Mouse (Mus musculus) midbrain, embryonic 16.5 days (tissue): ENCODE data around the gene Iqch. TPM values are rescaled to one million over a fixed set of nuclear protein-coding genes. Genes with fewer than 3 reads are reported as not detected.

Experiments
- ATAC-seq: fragments of 200-750 bp; cut with Nextera tagmentation; 2 replicates; pipeline ENCODE4 v1.8.0; 2017; ENCODE audit warnings: moderate TSS enrichment
- H3K27ac ChIP-seq: fragments of 300-500 bp; sonication (generic); 2 replicates; pipeline ENCODE4 v1.5.1; 2014; ENCODE audit warnings: mild to moderate bottlenecking, low read length, mixed read lengths
- H3K27me3 ChIP-seq: fragments of 300-500 bp; sonication (generic); 2 replicates; pipeline ENCODE4 v1.6.1; 2014; ENCODE audit warnings: low read depth, low read length, mixed read lengths; ENCODE audit not compliant: control insufficient read depth, insufficient read depth
- H3K36me3 ChIP-seq: fragments of 300-500 bp; sonication (generic); 2 replicates; pipeline ENCODE4 v1.6.1; 2014; ENCODE audit warnings: mild to moderate bottlenecking, low read length, moderate library complexity, mixed read lengths; ENCODE audit not compliant: control insufficient read depth, insufficient read depth
- H3K4me1 ChIP-seq: fragments of 300-500 bp; sonication (generic); 2 replicates; pipeline ENCODE4 v1.6.1; 2014; ENCODE audit warnings: mild to moderate bottlenecking, low read length, mixed read lengths; ENCODE audit not compliant: control insufficient read depth, insufficient read depth
- H3K4me2 ChIP-seq: fragments of 300-500 bp; sonication (generic); 2 replicates; pipeline ENCODE4 v1.6.1; 2014; ENCODE audit warnings: mild to moderate bottlenecking, low read length, mixed read lengths
- H3K4me3 ChIP-seq: fragments of 300-500 bp; sonication (generic); 2 replicates; pipeline ENCODE4 v1.5.1; 2014; ENCODE audit warnings: low read depth, mild to moderate bottlenecking, low read length, moderate library complexity, mixed read lengths
- H3K9ac ChIP-seq: fragments of 300-500 bp; sonication (generic); 2 replicates; pipeline ENCODE4 v1.6.1; 2014; ENCODE audit warnings: low read depth, low read length, mixed read lengths
- H3K9me3 ChIP-seq: fragments of 300-500 bp; sonication (generic); replicated peaks from 2 replicates; pipeline ENCODE4 v1.6.1; 2014; ENCODE audit warnings: mild to moderate bottlenecking, low read length, mixed read lengths; ENCODE audit not compliant: control insufficient read depth, poor library complexity, severe bottlenecking
- WGBS: fragments of 180-500 bp; shearing (Covaris S2); extraction: QIAGEN DNeasy Blood & Tissue Kit; methylation state at CpG from one replicate; pipeline ENCODE4 v1.1.7; 2014; 5-methylcytosine and 5-hydroxymethylcytosine counted together
- polyA plus RNA-seq: library from polyadenylated mRNA; unstranded; fragments of >200 nt; fragmentation: Nextera tagmentation; extraction: Ambion mirVana; gene quantifications from 2 replicates; pipeline ENCODE4 v1.2.1, GENCODE M21; 2015

The Iqch gene
- polyA plus RNA-seq, 1 experiment from 2014 or later = 0.15 TPM

DNA sequence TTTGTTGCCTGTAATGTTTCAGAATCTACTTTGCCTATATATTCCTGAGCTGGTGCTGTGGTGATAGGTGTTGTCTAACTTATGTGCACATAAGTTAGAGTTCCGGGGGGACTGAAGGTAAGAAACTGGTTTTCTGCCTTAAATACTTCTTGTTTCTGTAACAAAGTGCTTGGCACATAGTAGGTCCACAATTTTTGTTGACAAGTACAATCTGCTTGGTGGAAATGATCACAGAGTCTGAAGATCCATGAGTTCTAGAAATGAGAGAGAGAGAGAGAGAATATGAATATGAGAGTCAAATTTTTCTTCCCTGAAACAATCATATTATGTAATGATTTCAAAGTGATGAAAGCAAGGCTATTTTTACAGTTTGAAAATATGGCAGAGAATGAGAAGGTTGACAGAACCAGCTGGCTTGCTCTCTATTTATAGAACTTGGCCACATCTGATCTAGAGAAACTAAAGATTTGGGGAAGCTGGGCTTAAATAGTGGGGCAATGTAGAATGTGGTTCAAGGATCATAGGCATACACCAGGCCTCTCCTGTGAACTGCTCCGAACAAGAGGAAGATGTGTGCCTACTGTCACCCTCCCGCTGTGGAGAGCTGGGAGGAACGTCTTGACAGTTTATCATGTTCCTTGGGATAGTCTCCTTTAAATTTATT, 39.8 kb upstream of the Iqch start:
- Histone ChIP-seq H3K36me3 (peaks cover 8% of the 10 kb centered on the region; the same call in 1 of the 2 replicates), H3K4me2 (no peak overlapping the region), H3K27me3 (no peaks in the 10 kb centered on the region), H3K9me3 (no peaks in the 10 kb centered on the region), H3K4me1 (no peaks in the 10 kb centered on the region), H3K27ac (no peak overlapping the region), H3K4me3 (no peak overlapping the region), H3K9ac (no peak overlapping the region)
- no peak for ATAC-seq
- WGBS = 89% methylated on average over 4 of the region's 4 CpGs

DNA sequence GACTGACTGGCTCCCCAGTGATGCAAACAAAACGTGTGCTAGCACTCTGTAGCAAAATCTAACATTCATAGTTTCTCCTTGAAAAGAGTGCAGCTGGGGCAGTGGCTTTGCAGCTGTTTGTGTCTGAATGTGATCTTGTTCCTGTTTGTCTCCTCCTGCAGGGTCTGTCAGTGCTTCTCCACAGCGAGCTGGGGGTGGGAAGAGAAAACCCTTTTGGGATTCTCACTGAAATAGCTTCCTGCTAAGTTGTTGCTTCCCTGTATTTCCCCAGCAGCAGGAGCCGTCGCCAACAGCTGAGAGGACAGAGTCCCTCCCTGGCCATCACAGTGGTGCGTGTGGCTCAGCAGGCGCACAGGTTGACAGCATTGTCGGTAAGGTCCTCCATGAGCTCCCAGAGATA, 33.8 kb upstream of the Iqch start:
- no peaks in the 10 kb centered on the region for H3K9me3 ChIP-seq
- no peak overlapping the region for H3K27ac ChIP-seq
- no peak overlapping the region for H3K4me3 ChIP-seq
- H3K4me1 ChIP-seq = 0 out of 2 replicates have a peak, but pooled peaks cover 5% of the 10 kb centered on the region
- no peak overlapping the region for H3K4me2 ChIP-seq
- no peaks in the 10 kb centered on the region for H3K27me3 ChIP-seq
- no peak overlapping the region for H3K9ac ChIP-seq
- ATAC-seq = no peak
- H3K36me3 ChIP-seq = peaks cover 7% of the 10 kb centered on the region; the same call in 1 of the 2 replicates
- WGBS = 75% methylated on average over 7 of the region's 7 CpGs

DNA sequence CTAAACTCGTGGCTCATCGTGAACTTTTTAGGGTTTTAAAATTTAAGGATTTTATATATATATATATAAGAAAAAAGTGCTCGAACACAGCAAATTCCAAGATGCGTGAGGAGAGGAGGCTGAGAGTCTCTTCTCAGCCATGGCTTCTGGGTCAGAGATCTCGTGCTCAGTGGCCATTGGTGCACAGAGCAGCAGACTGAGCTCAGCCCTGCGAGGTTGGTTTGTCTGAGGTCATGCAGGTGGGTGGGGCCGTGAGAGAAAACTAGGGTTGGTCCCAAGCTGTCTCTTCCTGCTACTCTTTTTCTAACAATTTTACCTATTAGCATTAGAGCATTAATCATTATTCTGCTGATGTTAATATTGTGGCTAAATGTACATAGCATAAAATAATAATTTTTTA, 31.0 kb upstream of the Iqch start:
- no peak for ATAC-seq
- H3K27me3 ChIP-seq = no peaks in the 10 kb centered on the region
- 0 out of 2 replicates have a peak, but pooled peaks cover 5% of the 10 kb centered on the region for H3K4me1 ChIP-seq
- H3K4me2 ChIP-seq = no peak overlapping the region
- H3K9me3 ChIP-seq = no peaks in the 10 kb centered on the region
- H3K9ac ChIP-seq = no peak overlapping the region
- 51% methylated on average over 7 of the region's 7 CpGs for WGBS
- H3K36me3 ChIP-seq = peaks cover 8% of the 10 kb centered on the region
- H3K4me3 ChIP-seq = no peak overlapping the region
- H3K27ac ChIP-seq = no peak overlapping the region

DNA sequence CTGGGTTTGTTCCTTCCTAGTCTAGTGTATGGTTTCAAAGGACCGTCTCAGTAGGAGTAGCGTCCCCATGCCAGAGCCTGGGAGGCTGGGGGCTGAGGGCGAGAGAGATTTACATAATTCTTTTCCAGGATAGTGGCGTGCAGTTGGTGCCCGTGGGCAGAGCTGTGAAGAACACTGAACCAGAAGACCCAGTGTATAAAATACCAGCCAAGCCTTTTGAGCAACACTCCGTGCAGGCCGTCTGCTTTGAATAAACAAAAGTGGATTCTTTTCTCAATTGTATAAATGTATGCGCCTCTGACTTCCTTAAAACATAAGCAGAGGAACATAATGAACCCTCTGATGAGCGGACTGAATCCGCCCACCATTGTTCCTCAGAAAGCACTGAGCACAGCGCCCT, 30.6 kb upstream of the Iqch start:
- H3K9ac ChIP-seq = no peak overlapping the region
- H3K9me3 ChIP-seq = no peaks in the 10 kb centered on the region
- H3K36me3 ChIP-seq = peaks cover 8% of the 10 kb centered on the region
- no peak overlapping the region for H3K27ac ChIP-seq
- H3K27me3 ChIP-seq = no peaks in the 10 kb centered on the region
- H3K4me1 ChIP-seq = 0 out of 2 replicates have a peak, but pooled peaks cover 5% of the 10 kb centered on the region
- ATAC-seq = no peak
- WGBS = 17% methylated on average over 11 of the region's 11 CpGs
- H3K4me3 ChIP-seq = no peak overlapping the region
- H3K4me2 ChIP-seq = 0 out of 2 replicates have a peak overlapping the region, but pooled peaks have one; percentile 21

DNA sequence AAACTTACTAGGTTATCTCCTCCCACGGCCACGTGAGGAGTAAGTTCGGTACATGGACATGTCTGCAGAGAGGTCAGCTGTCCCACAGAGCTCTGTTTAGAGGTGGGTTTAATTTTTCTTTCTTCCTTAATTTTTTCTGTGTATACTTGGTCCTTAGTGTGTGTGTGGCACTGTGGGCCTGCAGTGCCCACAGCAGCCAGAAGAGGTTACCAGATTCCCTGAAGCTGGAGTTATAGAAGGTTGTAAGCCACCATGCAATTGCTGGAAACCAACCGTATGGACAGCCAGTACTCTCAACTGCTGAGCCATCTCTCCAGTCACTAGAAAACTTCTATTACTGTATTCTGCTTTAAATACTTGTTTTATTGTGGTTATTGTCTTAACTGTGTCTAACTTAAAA, 29.8 kb upstream of the Iqch start:
- whole genome bisulfite sequencing = 79% methylated on average over 4 of the region's 4 CpGs
- H3K27me3 ChIP-seq = no peaks in the 10 kb centered on the region
- H3K4me3 ChIP-seq = no peak overlapping the region
- H3K36me3 ChIP-seq = peaks cover 11% of the 10 kb centered on the region
- no peak overlapping the region for H3K4me2 ChIP-seq
- no peak for ATAC-seq
- no peak overlapping the region for H3K27ac ChIP-seq
- no peak overlapping the region for H3K9ac ChIP-seq
- H3K4me1 ChIP-seq = 0 out of 2 replicates have a peak, but pooled peaks cover 5% of the 10 kb centered on the region
- H3K9me3 ChIP-seq = no peaks in the 10 kb centered on the region

DNA sequence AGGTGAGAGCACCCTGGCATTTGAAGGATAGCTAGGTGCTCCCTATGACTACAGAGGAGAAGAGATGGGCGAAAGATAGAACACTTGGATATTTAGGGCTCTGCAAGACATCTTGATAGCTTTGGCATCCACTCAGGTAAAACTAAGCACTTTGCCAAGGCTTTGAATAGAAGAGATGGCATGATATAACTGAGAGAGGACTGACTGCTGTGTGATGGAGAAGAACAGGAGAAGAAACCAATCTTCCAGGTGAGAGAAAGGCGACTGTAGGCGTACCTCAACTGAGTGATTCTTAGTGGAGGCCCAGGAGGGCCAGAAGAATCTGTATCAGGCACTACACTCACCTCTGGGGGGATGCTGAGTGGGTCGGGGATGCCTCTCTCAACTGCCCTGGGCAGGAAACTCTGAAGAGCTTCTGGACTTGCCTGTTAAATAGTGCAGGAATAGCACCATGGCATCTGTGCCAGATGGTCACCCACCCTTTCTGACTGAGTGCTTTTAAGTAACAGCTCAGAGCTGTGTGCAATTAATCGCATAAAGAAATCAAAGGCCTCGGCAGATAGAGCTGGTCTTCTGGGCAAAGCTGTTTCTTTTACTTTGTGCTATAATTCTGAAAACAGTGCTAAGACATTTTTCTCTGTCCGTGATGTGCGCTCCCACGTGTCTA, 22.9 kb upstream of the Iqch start:
- ATAC-seq = no peak
- WGBS = 91% methylated on average over 9 of the region's 9 CpGs
- H3K4me3 ChIP-seq = no peak overlapping the region
- no peak overlapping the region for H3K9ac ChIP-seq
- H3K36me3 ChIP-seq = peaks cover 10% of the 10 kb centered on the region
- H3K9me3 ChIP-seq = no peaks in the 10 kb centered on the region
- H3K4me1 ChIP-seq = no peaks in the 10 kb centered on the region
- no peaks in the 10 kb centered on the region for H3K27me3 ChIP-seq
- no peak overlapping the region for H3K4me2 ChIP-seq
- no peak overlapping the region for H3K27ac ChIP-seq

DNA sequence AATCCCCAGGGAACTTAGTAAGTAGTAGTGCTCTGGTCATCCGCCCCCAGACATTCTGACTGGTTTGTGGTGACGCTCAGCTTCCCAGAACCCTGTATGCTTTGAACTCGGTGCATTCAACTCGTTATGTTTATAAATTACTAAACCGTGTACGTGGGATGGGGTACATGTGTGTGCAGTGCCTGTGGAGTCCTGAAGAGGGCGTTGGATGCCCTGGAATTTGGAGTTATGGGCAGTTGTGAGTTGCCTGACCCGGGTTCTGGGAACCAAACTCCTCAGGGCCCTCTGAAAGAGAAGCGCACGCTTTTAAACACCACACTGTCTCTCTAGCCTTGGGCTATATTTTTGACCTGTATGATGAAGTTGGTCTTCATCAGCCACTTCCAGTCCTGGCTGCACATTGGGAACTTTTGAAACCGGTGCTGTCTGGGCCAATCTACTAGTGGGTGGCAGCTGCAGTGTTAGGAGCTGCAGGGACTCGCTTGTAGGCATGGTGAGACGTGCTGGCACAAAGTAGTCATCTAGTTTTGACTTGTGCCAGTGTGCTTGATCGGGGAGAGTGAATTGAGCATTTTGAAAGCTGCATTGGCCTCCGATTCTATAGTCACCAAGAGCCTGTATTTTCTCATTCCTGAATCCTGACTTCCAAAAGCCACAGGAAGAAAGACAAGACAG, 21.7 kb upstream of the Iqch start:
- no peak overlapping the region for H3K4me3 ChIP-seq
- H3K9ac ChIP-seq = no peak overlapping the region
- 75% methylated on average over 15 of the region's 15 CpGs for WGBS
- H3K36me3 ChIP-seq = peaks cover 4% of the 10 kb centered on the region; the same call in 1 of the 2 replicates
- no peaks in the 10 kb centered on the region for H3K4me1 ChIP-seq
- ATAC-seq = no peak
- no peak overlapping the region for H3K4me2 ChIP-seq
- no peaks in the 10 kb centered on the region for H3K9me3 ChIP-seq
- H3K27ac ChIP-seq = no peak overlapping the region
- no peaks in the 10 kb centered on the region for H3K27me3 ChIP-seq

DNA sequence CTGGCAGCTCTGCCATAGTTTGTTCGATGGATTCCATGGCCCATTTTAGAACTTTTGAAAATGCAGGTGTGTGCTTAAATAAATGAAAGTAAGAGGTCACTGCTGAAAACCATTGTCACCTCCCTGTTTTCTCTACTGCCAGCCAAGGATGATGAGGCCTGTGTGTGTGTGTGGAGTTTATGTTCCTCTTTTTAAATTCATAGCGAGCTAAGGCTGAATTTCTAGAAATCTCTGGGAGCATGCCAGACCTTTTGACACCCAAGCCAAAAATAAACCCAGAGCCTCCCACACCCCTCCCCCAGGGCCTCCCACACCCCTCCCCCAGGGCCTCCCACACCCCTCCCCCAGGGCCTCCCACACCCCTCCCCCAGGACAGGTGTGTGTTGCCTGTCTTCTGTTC, 15.7 kb upstream of the Iqch start:
- H3K27me3 ChIP-seq = no peaks in the 10 kb centered on the region
- no peaks in the 10 kb centered on the region for H3K9me3 ChIP-seq
- H3K4me2 ChIP-seq = no peak overlapping the region
- H3K27ac ChIP-seq = no peak overlapping the region
- ATAC-seq = no peak
- WGBS = 96% methylated on average over 2 of the region's 2 CpGs
- H3K4me1 ChIP-seq = peaks cover 6% of the 10 kb centered on the region; the same call in 1 of the 2 replicates
- no peak overlapping the region for H3K4me3 ChIP-seq
- peaks cover 12% of the 10 kb centered on the region for H3K36me3 ChIP-seq
- H3K9ac ChIP-seq = no peak overlapping the region
